Mouse (Mus musculus) heart, postnatal 0 days (tissue): Measurements from ENCODE around the gene Nrxn3. TPM values are rescaled to one million over a fixed set of nuclear protein-coding genes. Genes with fewer than 3 reads are reported as not detected.

ENCODE experiments used
- ATAC-seq: fragments of 200-750 bp; cut with Nextera tagmentation; 2 replicates; pipeline ENCODE4 v1.8.0; 2017; ENCODE audit warnings: low read depth, moderate number of reproducible peaks, moderate library complexity; ENCODE audit not compliant: insufficient read depth
- DNase-seq: peaks from one replicate; pipeline ENCODE4 v3.0.0-alpha.2; 2016; ENCODE audit warnings: low spot score
- H3K27ac ChIP-seq: fragments of 300-500 bp; sonication (generic); 2 replicates; pipeline ENCODE4 v1.5.1; 2014; ENCODE audit warnings: low read depth, mild to moderate bottlenecking
- H3K27me3 ChIP-seq: fragments of 300-500 bp; sonication (generic); 2 replicates; pipeline ENCODE4 v1.6.1; 2014; ENCODE audit warnings: low read length, mixed read lengths; ENCODE audit not compliant: control insufficient read depth, insufficient read depth
- H3K36me3 ChIP-seq: fragments of 300-500 bp; sonication (generic); replicated peaks from 2 replicates; pipeline ENCODE4 v1.6.1; 2014; ENCODE audit warnings: low read length, mixed read lengths; ENCODE audit not compliant: control insufficient read depth, insufficient read depth
- H3K4me1 ChIP-seq: fragments of 300-500 bp; sonication (generic); 2 replicates; pipeline ENCODE4 v1.6.1; 2014; ENCODE audit warnings: antibody characterized with exemption; ENCODE audit not compliant: control insufficient read depth, insufficient read depth
- H3K4me2 ChIP-seq: fragments of 300-500 bp; sonication (generic); 2 replicates; pipeline ENCODE4 v1.6.1; 2014; ENCODE audit warnings: low read depth, mild to moderate bottlenecking, low read length, moderate library complexity
- H3K4me3 ChIP-seq: fragments of 300-500 bp; sonication (generic); 2 replicates; pipeline ENCODE4 v1.5.1; 2014; ENCODE audit warnings: low read depth, low read length
- H3K9ac ChIP-seq: fragments of 300-500 bp; sonication (generic); replicated peaks from 2 replicates; pipeline ENCODE4 v1.6.1; 2014; ENCODE audit warnings: low read depth, low read length, mixed read lengths
- H3K9me3 ChIP-seq: fragments of 300-500 bp; sonication (generic); replicated peaks from 2 replicates; pipeline ENCODE4 v1.6.1; 2016; ENCODE audit warnings: low read length; ENCODE audit not compliant: control insufficient read depth
- CTCF ChIP-seq: IDR thresholded peaks from 2 replicates; pipeline ENCODE4 v1.5.1; 2016; ENCODE audit warnings: antibody characterized with exemption, control low read depth, low read depth
- EP300 ChIP-seq: IDR thresholded peaks from 2 replicates; pipeline ENCODE4 v1.6.1; 2016; ENCODE audit warnings: antibody characterized with exemption, low read depth
- WGBS: fragments of 180-500 bp; shearing (Covaris S2); extraction: QIAGEN DNeasy Blood & Tissue Kit; methylation state at CpG from one replicate; pipeline ENCODE4 v1.1.7; 2014; 5-methylcytosine and 5-hydroxymethylcytosine counted together
- polyA plus RNA-seq: library from polyadenylated mRNA; unstranded; fragments of >200 nt; fragmentation: Nextera tagmentation; extraction: Ambion mirVana; gene quantifications from 2 replicates; pipeline ENCODE4 v1.2.1, GENCODE M21; 2015
- total RNA-seq: library from RNA; depleted of rRNA; stranded (reverse); fragments of >200 nt; gene quantifications from 2 replicates; pipeline ENCODE4 v1.2.3, GENCODE M21; 2014; ENCODE audit warnings: low replicate concordance

Gene Nrxn3
- total and polyA plus RNA-seq, 2 experiments from 2014 or later: 1.0 to 1.8 TPM

DNA sequence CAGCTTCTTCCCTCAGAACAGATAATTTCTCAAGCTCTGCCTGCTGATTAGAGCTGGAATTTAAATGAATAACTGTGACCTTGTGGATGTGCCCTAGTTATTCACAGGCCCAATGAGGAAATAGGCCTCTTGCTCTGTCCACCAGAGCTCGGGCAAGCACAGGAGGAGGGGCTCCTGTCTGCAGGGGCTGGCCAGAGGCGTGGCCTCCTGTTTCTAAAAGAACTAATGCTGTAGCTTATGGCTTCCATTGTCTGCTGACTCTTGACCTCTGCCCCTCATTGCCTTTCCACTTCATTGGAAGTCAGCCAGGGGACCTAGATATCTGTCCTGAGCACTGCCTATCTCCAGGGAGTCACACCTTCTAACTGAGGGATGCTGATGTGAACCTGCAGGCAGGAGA lies 113.1 kb downstream of the Nrxn3 start:
- Histone ChIP-seq H3K27me3 (no peaks in the 10 kb centered on the region), H3K9me3 (no peaks in the 10 kb centered on the region), H3K9ac (no peak overlapping the region), H3K4me3 (no peak overlapping the region), H3K27ac (no peak overlapping the region), H3K36me3 (no peaks in the 10 kb centered on the region), H3K4me1 (no peaks in the 10 kb centered on the region), H3K4me2 (no peak overlapping the region)
- DNase-seq (no peak), ATAC-seq (no peak)
- TF ChIP-seq EP300: no peak
- WGBS: 25% methylated on average over 2 of the region's 2 CpGs

DNA sequence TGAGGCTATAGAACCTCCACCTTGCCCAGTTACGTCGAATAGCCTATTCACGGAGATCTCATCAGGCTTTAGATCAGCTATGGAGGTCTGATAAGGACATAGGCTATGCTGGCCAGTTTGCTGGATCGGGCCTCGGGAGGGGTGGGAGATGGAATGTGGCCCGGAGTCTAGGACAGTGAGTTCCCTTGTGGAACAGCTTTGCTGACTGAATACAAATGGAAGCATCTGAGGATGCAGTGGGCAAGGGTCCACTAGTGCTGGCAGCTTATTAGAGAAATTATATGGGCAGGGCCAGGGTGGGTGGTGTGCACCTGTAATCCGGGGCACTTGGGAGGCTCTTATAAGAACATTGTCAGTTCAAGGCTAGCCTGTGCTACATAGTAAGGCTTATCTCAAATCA lies 117.0 kb downstream of the Nrxn3 start:
- WGBS: 81% methylated on average over 7 of the region's 7 CpGs
- TF ChIP-seq CTCF (no peak), EP300 (no peak)
- H3K4me2 ChIP-seq: no peak overlapping the region
- no peak overlapping the region for H3K9ac ChIP-seq
- H3K27ac ChIP-seq: no peak overlapping the region
- no peaks in the 10 kb centered on the region for H3K27me3 ChIP-seq
- no peaks in the 10 kb centered on the region for H3K9me3 ChIP-seq
- no peak overlapping the region for H3K4me3 ChIP-seq
- no peaks in the 10 kb centered on the region for H3K4me1 ChIP-seq
- H3K36me3 ChIP-seq: no peaks in the 10 kb centered on the region
- DNase-seq (no peak), ATAC-seq (no peak)

DNA sequence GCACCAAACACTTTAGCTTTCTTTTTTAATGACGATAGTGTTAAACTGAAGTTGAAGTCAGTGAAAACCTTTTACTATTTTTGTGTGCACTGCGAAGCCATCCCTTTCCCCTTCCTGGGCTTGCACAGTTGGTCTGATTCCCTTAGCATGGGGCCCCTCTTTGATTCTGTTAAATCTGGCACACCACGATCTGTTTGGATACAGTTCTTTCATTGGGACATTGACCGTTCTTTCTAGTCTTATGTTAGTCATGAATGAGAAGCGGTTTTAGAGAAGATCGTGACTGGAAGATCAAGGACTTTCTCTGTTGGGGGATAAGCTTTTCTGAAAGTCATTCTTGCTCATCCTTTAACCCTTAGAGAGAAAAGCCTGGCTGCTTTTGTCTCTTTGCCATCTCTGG lies 118.7 kb downstream of the Nrxn3 start:
- 77% methylated on average over 6 of the region's 6 CpGs for WGBS
- no peaks in the 10 kb centered on the region for H3K9me3 ChIP-seq

DNA sequence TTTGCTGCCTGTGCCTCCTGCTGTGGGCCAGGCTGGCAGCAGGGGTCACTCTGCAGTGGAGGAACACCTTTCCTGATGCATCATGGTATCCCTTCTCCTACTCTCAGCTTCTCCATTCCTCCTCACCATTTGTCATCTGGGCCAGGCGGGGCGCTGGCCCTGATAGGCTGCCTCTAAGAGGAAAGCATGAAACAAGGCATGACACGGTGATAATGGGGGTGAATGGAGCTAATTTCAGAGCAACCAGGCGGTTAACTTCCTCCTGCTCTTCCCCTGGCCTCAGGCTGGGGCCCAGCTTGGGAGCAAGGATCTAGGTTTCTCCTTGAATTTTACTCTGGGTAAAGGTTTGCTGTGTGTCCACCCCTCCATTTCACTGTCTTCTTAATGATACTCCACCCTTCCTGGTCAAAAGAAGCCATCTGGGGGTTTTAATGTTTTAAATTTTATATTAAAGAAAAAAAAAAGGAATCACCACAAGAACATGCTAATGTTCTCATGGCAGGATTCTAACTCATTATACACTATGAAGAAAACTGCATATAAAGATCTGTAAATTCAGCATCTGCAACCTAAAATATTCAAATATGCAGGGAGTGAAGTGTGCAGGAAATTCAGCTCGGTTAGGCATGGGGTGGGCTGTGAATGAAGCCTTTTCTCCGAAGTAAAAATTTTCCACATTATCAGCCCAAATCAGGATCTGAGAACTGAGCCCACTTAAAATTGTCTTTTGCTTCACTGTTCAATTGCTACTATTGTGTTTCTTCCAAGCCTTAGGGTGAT lies 127.9 kb downstream of the Nrxn3 start:
- Histone ChIP-seq H3K4me2 (no peak overlapping the region), H3K9me3 (no peaks in the 10 kb centered on the region), H3K36me3 (no peaks in the 10 kb centered on the region), H3K4me3 (no peak overlapping the region), H3K27me3 (no peaks in the 10 kb centered on the region), H3K9ac (no peak overlapping the region), H3K27ac (no peak overlapping the region), H3K4me1 (no peaks in the 10 kb centered on the region)
- ATAC-seq (no peak), DNase-seq (no peak)
- TF ChIP-seq CTCF (no peak), EP300 (no peak)
- WGBS: 26% methylated on average over 6 of the region's 6 CpGs

More for the DNA sequence above, 118.7 kb downstream of the Nrxn3 start:
- H3K4me3 ChIP-seq: no peak overlapping the region
- H3K36me3 ChIP-seq: no peaks in the 10 kb centered on the region
- no peaks in the 10 kb centered on the region for H3K4me1 ChIP-seq
- H3K27me3 ChIP-seq: no peaks in the 10 kb centered on the region
- no peak overlapping the region for H3K9ac ChIP-seq
- TF ChIP-seq EP300: no peak
- no peak for TF ChIP-seq CTCF
- no peak for DNase-seq
- no peak overlapping the region for H3K27ac ChIP-seq
- H3K4me2 ChIP-seq: no peak overlapping the region
- no peak for ATAC-seq

DNA sequence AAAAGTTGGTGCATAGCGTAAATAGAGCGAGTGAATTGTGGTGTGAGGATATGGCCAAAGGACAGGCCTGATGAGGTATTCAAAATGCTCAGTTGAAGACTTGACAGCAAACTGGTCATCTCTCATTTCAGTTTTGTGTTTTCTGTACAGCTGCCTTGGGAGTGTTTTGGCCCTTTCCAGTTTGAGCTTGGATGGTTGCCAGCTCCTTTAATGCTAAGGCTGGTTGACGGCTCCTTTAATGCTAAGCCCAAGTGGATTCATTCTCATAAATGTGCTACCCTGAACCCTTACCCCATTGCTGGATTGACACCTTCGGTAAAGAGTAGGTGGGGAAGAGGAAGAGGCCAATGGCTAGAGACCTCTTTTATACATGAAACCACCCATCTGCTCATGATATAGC lies 131.4 kb downstream of the Nrxn3 start:
- DNase-seq: no peak
- Histone ChIP-seq H3K27me3 (no peaks in the 10 kb centered on the region), H3K9ac (no peak overlapping the region), H3K4me2 (no peak overlapping the region), H3K36me3 (no peaks in the 10 kb centered on the region), H3K4me1 (no peaks in the 10 kb centered on the region), H3K27ac (no peak overlapping the region), H3K9me3 (no peaks in the 10 kb centered on the region), H3K4me3 (no peak overlapping the region)
- TF ChIP-seq CTCF (no peak), EP300 (no peak)
- ATAC-seq: no peak
- 72% methylated on average over 4 of the region's 4 CpGs for WGBS

DNA sequence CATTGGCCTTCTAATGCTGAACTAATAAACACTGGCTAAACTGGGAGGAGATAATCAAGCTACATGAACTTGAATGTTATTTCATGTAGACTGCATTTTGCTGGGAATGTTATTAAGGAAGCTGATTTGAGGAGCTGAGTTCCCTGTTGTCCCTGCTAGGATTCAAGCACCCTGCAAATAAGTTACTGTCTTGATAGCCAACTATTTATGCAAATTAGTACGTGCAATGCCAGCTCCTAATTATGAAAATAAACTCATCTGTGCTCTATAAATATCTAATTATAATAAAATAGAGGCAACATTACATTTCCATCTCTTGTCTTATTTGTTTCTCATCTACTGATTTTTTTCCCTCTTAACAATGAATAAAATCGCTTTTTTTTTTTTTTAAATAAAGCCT lies 135.0 kb downstream of the Nrxn3 start:
- DNase-seq (no peak), ATAC-seq (no peak)
- no peaks in the 10 kb centered on the region for H3K4me1 ChIP-seq
- H3K9ac ChIP-seq: no peak overlapping the region
- TF ChIP-seq EP300: no peak
- TF ChIP-seq CTCF: no peak
- H3K36me3 ChIP-seq: no peaks in the 10 kb centered on the region
- H3K4me3 ChIP-seq: no peak overlapping the region
- no peaks in the 10 kb centered on the region for H3K9me3 ChIP-seq
- no peak overlapping the region for H3K4me2 ChIP-seq
- H3K27ac ChIP-seq: no peak overlapping the region
- 53% methylated on average over 2 of the region's 2 CpGs for WGBS
- H3K27me3 ChIP-seq: no peaks in the 10 kb centered on the region
